Comparison of ENCODE assay signal across 15 mouse cellular contexts in genomic region chr10:3228447-3229195, GRCm38 (mm10). TPM values are rescaled to one million over a fixed set of nuclear protein-coding genes. Genes with fewer than 3 reads are reported as not detected.
DNase-seq lines count a peak whose midpoint lies in the region; ATAC-seq and TF ChIP-seq lines count a peak whose summit lies in the region.
"Had no signal": no experiment of that assay in that cellular context is flagged by ENCODE, and none has a peak within 500 bp of the region (broad histone marks: within the 10 kb centered on the region; RNA-seq: fewer than 3 reads in every experiment).

No protein-coding gene starts in this region.

- WGBS in lung, embryonic 14.5 days: 66% methylated on average over 2 of the region's 2 CpGs
- WGBS in lung, postnatal 0 days: 47% methylated on average over 2 of the region's 2 CpGs
- 48% methylated on average over 2 of the region's 2 CpGs for WGBS in intestine, embryonic 15.5 days
- 51% methylated on average over 2 of the region's 2 CpGs for WGBS in neural tube, embryonic 12.5 days

- no peak for ATAC-seq in lung, embryonic 14.5 days (ENCODE audit: insufficient read depth)
- ATAC-seq in lung, postnatal 0 days: no peak; the same call in 1 of the 2 replicates
- peak; percentile 72 for ATAC-seq in intestine, embryonic 15.5 days
- ATAC-seq in neural tube, embryonic 12.5 days (ENCODE audit: low FRiP score, low read depth): peak; percentile 83

- TF ChIP-seq CTCF in lung, embryonic 14.5 days (IDR thresholded peaks at IDR 0.05; ENCODE audit: low read depth): no peak
- TF ChIP-seq CTCF in lung, postnatal 0 days (IDR thresholded peaks at IDR 0.05): no peak

- H3K27ac ChIP-seq in lung, embryonic 14.5 days (ENCODE audit: low read depth): no peak overlapping the region
- no peak overlapping the region for H3K27ac ChIP-seq in lung, postnatal 0 days (ENCODE audit: low read length)
- no peak overlapping the region for H3K27ac ChIP-seq in intestine, embryonic 15.5 days
- no peak overlapping the region for H3K27ac ChIP-seq in neural tube, embryonic 12.5 days
- H3K27ac ChIP-seq: lung, embryonic 15.5 days had no signal

- no peak overlapping the region for H3K9ac ChIP-seq in lung, embryonic 14.5 days
- H3K9ac ChIP-seq in lung, postnatal 0 days (replicated peaks; ENCODE audit: low read depth): no peak overlapping the region
- no peak overlapping the region for H3K9ac ChIP-seq in intestine, embryonic 15.5 days
- H3K9ac ChIP-seq in neural tube, embryonic 12.5 days: no peak overlapping the region
- H3K9ac ChIP-seq: lung, embryonic 15.5 days had no signal

- no peaks in the 10 kb centered on the region for H3K4me1 ChIP-seq in lung, embryonic 14.5 days (ENCODE audit: insufficient read depth)
- H3K4me1 ChIP-seq in lung, postnatal 0 days (ENCODE audit: insufficient read depth, low read depth, low read length): no peaks in the 10 kb centered on the region
- no peaks in the 10 kb centered on the region for H3K4me1 ChIP-seq in intestine, embryonic 15.5 days (replicated peaks)
- H3K4me1 ChIP-seq in neural tube, embryonic 12.5 days: no peaks in the 10 kb centered on the region; the same call in 1 of the 2 replicates
- H3K4me1 ChIP-seq: lung, embryonic 15.5 days had no signal

- H3K36me3 ChIP-seq in lung, embryonic 14.5 days (ENCODE audit: insufficient read depth): no peaks in the 10 kb centered on the region
- H3K36me3 ChIP-seq in lung, postnatal 0 days (ENCODE audit: insufficient read depth, low read length): no peaks in the 10 kb centered on the region
- no peaks in the 10 kb centered on the region for H3K36me3 ChIP-seq in intestine, embryonic 15.5 days
- H3K36me3 ChIP-seq in neural tube, embryonic 12.5 days: no peaks in the 10 kb centered on the region
- H3K36me3 ChIP-seq: lung, embryonic 15.5 days had no signal

- TF ChIP-seq EP300 in lung, postnatal 0 days (IDR thresholded peaks at IDR 0.05): no peak

- peak; percentile 0 for DNase-seq in embryo, embryonic 11 days
- no peak for DNase-seq in embryo, embryonic 10 days (ENCODE audit: low spot score)
- peak; percentile 13 for DNase-seq in lung, embryonic 14.5 days
- DNase-seq in lung, postnatal 0 days (ENCODE audit: low spot score): no peak
- no peak for DNase-seq in left cerebral cortex, postnatal 36 days (ENCODE audit: low spot score in 2 of 2)
- DNase-seq in right cerebral cortex, adult 2 months (ENCODE audit: low spot score in 2 of 2): no peak
- DNase-seq: cerebellum, postnatal 25 days had no signal

- H3K27me3 ChIP-seq in lung, embryonic 14.5 days (ENCODE audit: insufficient read depth, low read length): no peaks in the 10 kb centered on the region
- no peaks in the 10 kb centered on the region for H3K27me3 ChIP-seq in lung, postnatal 0 days (replicated peaks; ENCODE audit: insufficient read depth, low read length)
- H3K27me3 ChIP-seq in intestine, embryonic 15.5 days (replicated peaks): no peaks in the 10 kb centered on the region
- H3K27me3 ChIP-seq in neural tube, embryonic 12.5 days (replicated peaks): no peaks in the 10 kb centered on the region
- H3K27me3 ChIP-seq: lung, embryonic 15.5 days had no signal

- H3K4me2 ChIP-seq in lung, embryonic 14.5 days: no peak overlapping the region
- H3K4me2 ChIP-seq in lung, postnatal 0 days (replicated peaks; ENCODE audit: low read depth, low read length): no peak overlapping the region
- no peak overlapping the region for H3K4me2 ChIP-seq in intestine, embryonic 15.5 days (replicated peaks)
- H3K4me2 ChIP-seq in neural tube, embryonic 12.5 days (replicated peaks): no peak overlapping the region
- H3K4me2 ChIP-seq: lung, embryonic 15.5 days; midbrain, embryonic 11.5 days had no signal

- H3K4me3 ChIP-seq in lung, embryonic 14.5 days (ENCODE audit: low read depth, low read length): no peak overlapping the region
- no peak overlapping the region for H3K4me3 ChIP-seq in lung, postnatal 0 days (ENCODE audit: low read depth, low read length)
- no peak overlapping the region for H3K4me3 ChIP-seq in intestine, embryonic 15.5 days (replicated peaks)
- H3K4me3 ChIP-seq in neural tube, embryonic 12.5 days: no peak overlapping the region
- H3K4me3 ChIP-seq: erythroblast, embryonic 14.5 days; lung, embryonic 15.5 days had no signal

- no peaks in the 10 kb centered on the region for H3K9me3 ChIP-seq in lung, embryonic 14.5 days (ENCODE audit: low read depth, low read length)
- H3K9me3 ChIP-seq in lung, postnatal 0 days (ENCODE audit: low read length): no peaks in the 10 kb centered on the region
- no peaks in the 10 kb centered on the region for H3K9me3 ChIP-seq in intestine, embryonic 15.5 days
- H3K9me3 ChIP-seq in neural tube, embryonic 12.5 days: peaks cover 4% of the 10 kb centered on the region; the same call in 1 of the 2 replicates
- H3K9me3 ChIP-seq: lung, embryonic 15.5 days had no signal

- intact Hi-C loops in left cerebral cortex, postnatal 36 days (cut with DNase I): no loop called here

RNA-seq across cellular contexts. Expression of gene H60c, which starts 39.0 kb away (rescaled TPM):
- polyA plus RNA-seq in lung, embryonic 14.5 days (2014; fragmentation: Nextera tagmentation; extraction: Ambion mirVana): not detected in 2 replicates
- 1.9 and 2.8 TPM in 2 replicates for polyA plus RNA-seq in lung, postnatal 0 days (2015; fragmentation: Nextera tagmentation; extraction: Ambion mirVana)
- 0.05 and 0.24 TPM in 2 replicates for polyA plus RNA-seq in intestine, embryonic 15.5 days (2015; fragmentation: Nextera tagmentation; extraction: Ambion mirVana)
- polyA plus RNA-seq in neural tube, embryonic 12.5 days (2016; fragmentation: Nextera tagmentation; extraction: Ambion mirVana): not detected in 2 replicates
- total RNA-seq in left cerebral cortex, postnatal 36 days (2021): not detected
- total RNA-seq: heart, postnatal 14 days; left cerebral cortex, postnatal 14 days had no signal
- polyA plus RNA-seq: C2C12; erythroblast, embryonic 14.5 days; midbrain, embryonic 11.5 days had no signal

Comparison
In these comparisons a context has a peak if more than half of its experiments do, and no peak if none do; other contexts are left out.
1. DNase-seq: peak in embryo, embryonic 11 days (single experiment) and lung, embryonic 14.5 days (single experiment); none in embryo, embryonic 10 days (single experiment), lung, postnatal 0 days (single experiment), left cerebral cortex, postnatal 36 days (0 of 2) and right cerebral cortex, adult 2 months (0 of 2).
2. ATAC-seq: peak in intestine, embryonic 15.5 days (single experiment) and neural tube, embryonic 12.5 days (single experiment); none in lung, embryonic 14.5 days (single experiment) and lung, postnatal 0 days (single experiment).